Mouse (Mus musculus): ENCODE measurements around the gene Nenf. TPM values are rescaled to one million over a fixed set of nuclear protein-coding genes. Genes with fewer than 3 reads are reported as not detected.
A peak's percentile ranks its signal among the peaks of the same experiment; 100 is the strongest.

The Nenf gene
- polyA plus RNA-seq, 1 experiment from 2014 or later = 94.3 TPM

GRCm38 (mm10) chr1:191257351-191257771, 60.6 kb downstream of the Nenf start:
- ATAC-seq = no peak; the same call in 1 of the 2 replicates
- Histone ChIP-seq H3K9me3 (no peaks in the 10 kb centered on the region), H3K4me3 (replicated peaks) (no peak overlapping the region), H3K9ac (no peak overlapping the region), H3K4me1 (replicated peaks) (peaks cover 14% of the 10 kb centered on the region), H3K27me3 (replicated peaks) (no peaks in the 10 kb centered on the region), H3K36me3 (no peaks in the 10 kb centered on the region), H3K4me2 (replicated peaks) (no peak overlapping the region), H3K27ac (0 out of 2 replicates have a peak overlapping the region, but pooled peaks have one; percentile 41)
- WGBS = 80% methylated on average over 3 of the region's 3 CpGs

Other genes starting within 250 kb of the Nenf start
- gene Batf3, start 220.3 kb downstream of the Nenf start, polyA plus RNA-seq (2015; fragmentation: Nextera tagmentation; extraction: Ambion mirVana) = 7.2 and 10.5 TPM in 2 replicates
- not detected in 2 replicates for gene Fam71a, start 153.4 kb downstream of the Nenf start, polyA plus RNA-seq (2015; fragmentation: Nextera tagmentation; extraction: Ambion mirVana)
- gene Atf3, start 100.2 kb downstream of the Nenf start, polyA plus RNA-seq (2015; fragmentation: Nextera tagmentation; extraction: Ambion mirVana) = 4.1 and 4.9 TPM in 2 replicates
- 16.4 and 16.9 TPM in 2 replicates for gene Tmem206, start 7.7 kb upstream of the Nenf start, polyA plus RNA-seq (2015; fragmentation: Nextera tagmentation; extraction: Ambion mirVana)
- 23.7 and 27.0 TPM in 2 replicates for gene Ppp2r5a, start 85.1 kb upstream of the Nenf start, polyA plus RNA-seq (2015; fragmentation: Nextera tagmentation; extraction: Ambion mirVana)

Data from intestine, embryonic 15.5 days (tissue).